Mouse (Mus musculus) granulocyte monocyte progenitor cell, adult 5-6 weeks (primary cell): ENCODE results near the gene Coch. TPM values are rescaled to one million over a fixed set of nuclear protein-coding genes. Genes with fewer than 3 reads are reported as not detected.
"Not testable (repeated sequence)": the region's sequence is repeated elsewhere in the genome, so short reads cannot be mapped to it uniquely, and the experiment has no call there.

Experiments
- ATAC-seq: replicated peaks from 2 replicates; pipeline ENCODE4 v1.8.0; 2016; ENCODE audit warnings: mild to moderate bottlenecking, moderate TSS enrichment, inconsistent platforms; ENCODE audit not compliant: poor library complexity, severe bottlenecking
- total RNA-seq, 2 experiments: library from RNA; stranded (forward) in 1 of 2; stranded (reverse) in 1 of 2; fragments of 200-712, 200-1000 nt in 1 of 2; fragments of >200 nt in 1 of 2; fragmentation: Nextera tagmentation in 1 of 2; gene quantifications; 2 replicates each; pipeline ENCODE4 v1.2.3; 2014 to 2017

Coch gene
- total RNA-seq, 2 experiments from 2014 or later, result not detected

- ATAC-seq, result no peak
Observed at GRCm38 (mm10) chr12:51636689-51637470, 43.7 kb downstream of the Coch start.

GRCm38 (mm10) chr12:51641871-51642270 is 48.7 kb downstream of the Coch start:
- no peak for ATAC-seq

GRCm38 (mm10) chr12:51649401-51649800 is 56.3 kb downstream of the Coch start:
- not testable (repeated sequence) for ATAC-seq

Other genes starting within 250 kb of the Coch start
- 7.7 and 12.7 TPM in 2 replicates for gene G2e3, start 245.3 kb upstream of the Coch start, total RNA-seq (2014; fragmentation: Nextera tagmentation)
- gene G2e3, start 245.3 kb upstream of the Coch start, total RNA-seq (2017), result 29.8 and 32.1 TPM in 2 replicates
- 51.7 and 51.9 TPM in 2 replicates for gene Scfd1, start 215.8 kb upstream of the Coch start, total RNA-seq (2014; fragmentation: Nextera tagmentation)
- 104 and 112 TPM in 2 replicates for gene Scfd1, start 215.8 kb upstream of the Coch start, total RNA-seq (2017)
- 23.7 and 40.1 TPM in 2 replicates for gene Ap4s1, start 97.7 kb downstream of the Coch start, total RNA-seq (2014; fragmentation: Nextera tagmentation)
- 16.8 and 27.4 TPM in 2 replicates for gene Ap4s1, start 97.7 kb downstream of the Coch start, total RNA-seq (2017)
- gene Strn3, start 98.6 kb downstream of the Coch start, total RNA-seq (2014; fragmentation: Nextera tagmentation), result 30.4 and 34.3 TPM in 2 replicates
- 51.1 and 60.8 TPM in 2 replicates for gene Strn3, start 98.6 kb downstream of the Coch start, total RNA-seq (2017)
- gene Hectd1, start 236.2 kb downstream of the Coch start, total RNA-seq (2014; fragmentation: Nextera tagmentation), result 51.0 and 52.9 TPM in 2 replicates
- gene Hectd1, start 236.2 kb downstream of the Coch start, total RNA-seq (2017), result 89.7 and 96.3 TPM in 2 replicates